Mouse (Mus musculus) retina, embryonic 14.5 days (tissue): ENCODE measurements at regions not wholly inside any gene's neighbourhood (a gene's known extent, or its start where the extent isn't known, plus 50 kb on each side); places are given as distances from the start of the nearest gene placed in this dataset.
A peak's percentile ranks its signal among the peaks of the same experiment; 100 is the strongest.

Experiments
- DNase-seq: peaks from one replicate; pipeline ENCODE4 v3.0.0-alpha.2; 2015; ENCODE audit warnings: low spot score

DNA sequence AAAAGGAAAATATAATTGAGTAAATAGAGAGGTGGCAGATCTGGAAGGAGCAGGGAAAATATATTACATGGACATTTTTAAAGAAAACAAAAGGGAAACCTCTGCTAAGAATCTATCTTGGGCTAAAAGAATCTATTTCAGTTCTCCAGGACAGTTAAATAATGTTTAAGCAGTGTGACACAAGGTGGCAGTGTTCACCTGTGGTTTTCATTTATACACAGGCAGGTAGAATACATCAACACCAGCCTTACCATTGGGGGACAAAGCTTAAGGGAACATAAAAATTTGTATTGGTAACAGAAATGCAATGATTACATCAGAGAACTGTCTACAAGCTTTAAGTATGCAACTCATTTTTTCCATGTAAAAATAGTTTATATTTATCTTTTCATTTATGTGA lies 78.2 kb upstream of the Cldn34d start:
- DNase-seq: peak; percentile 55
